Mouse (Mus musculus): ENCODE results near the gene Gpr137.
"Not testable (repeated sequence)": the region's sequence is repeated elsewhere in the genome, so short reads cannot be mapped to it uniquely, and the experiment has no call there.

Gpr137 gene

GRCm38 (mm10) chr19:6942249-6942691 is at the start of gene Gpr137:
Gpr137 (minus strand) TSS chr19:6942480.
- DNase-seq (ENCODE audit: low read depth): peak; percentile 94

- not testable (repeated sequence) for DNase-seq (ENCODE audit: low read depth)
Measured at GRCm38 (mm10) chr19:6991166-6991565, 48.9 kb upstream of the Gpr137 start.

GRCm38 (mm10) chr19:6990712-6991111 is 48.4 kb upstream of the Gpr137 start:
- DNase-seq (ENCODE audit: low read depth): no peak

- DNase-seq (ENCODE audit: low read depth): no peak
Measured at GRCm38 (mm10) chr19:6989251-6989650, 47.0 kb upstream of the Gpr137 start.

- no peak for DNase-seq (ENCODE audit: low read depth)
Measured at GRCm38 (mm10) chr19:6987904-6988285, 45.6 kb upstream of the Gpr137 start.

- peak; percentile 72 for DNase-seq (ENCODE audit: low read depth)
Measured at GRCm38 (mm10) chr19:6987061-6987903, 45.0 kb upstream of the Gpr137 start, which contains the start of gene Vegfb. Vegfb (minus strand) TSS chr19:6987651.

- no peak for DNase-seq (ENCODE audit: low read depth)
Measured at GRCm38 (mm10) chr19:6985951-6986708, 43.9 kb upstream of the Gpr137 start.

GRCm38 (mm10) chr19:6985300-6985699 is 43.0 kb upstream of the Gpr137 start:
- no peak for DNase-seq (ENCODE audit: low read depth)

GRCm38 (mm10) chr19:6983621-6984020 is 41.3 kb upstream of the Gpr137 start:
- DNase-seq (ENCODE audit: low read depth): no peak

- no peak for DNase-seq (ENCODE audit: low read depth)
Measured at GRCm38 (mm10) chr19:6981465-6981864, 39.2 kb upstream of the Gpr137 start.

- DNase-seq (ENCODE audit: low read depth): peak; percentile 100
Measured at GRCm38 (mm10) chr19:6980381-6981093, 38.3 kb upstream of the Gpr137 start, which contains the start of gene Fkbp2. Fkbp2 (minus strand) TSS chr19:6980501.

GRCm38 (mm10) chr19:6979486-6980380 is 37.5 kb upstream of the Gpr137 start:
- DNase-seq (ENCODE audit: low read depth): peak; percentile 100

GRCm38 (mm10) chr19:6979001-6979479 is 36.8 kb upstream of the Gpr137 start:
- DNase-seq (ENCODE audit: low read depth): peak; percentile 68

GRCm38 (mm10) chr19:6978639-6978974 is 36.3 kb upstream of the Gpr137 start:
- no peak for DNase-seq (ENCODE audit: low read depth)

- DNase-seq (ENCODE audit: low read depth): peak; percentile 15
Measured at GRCm38 (mm10) chr19:6977759-6978638, 35.7 kb upstream of the Gpr137 start.

- DNase-seq (ENCODE audit: low read depth): peak; percentile 74
Measured at GRCm38 (mm10) chr19:6975537-6976521, 33.5 kb upstream of the Gpr137 start, which contains the start of gene Plcb3. Plcb3 (minus strand) TSS chr19:6976470.

GRCm38 (mm10) chr19:6974211-6975205 is 32.2 kb upstream of the Gpr137 start, which contains the start of gene Ppp1r14b:
Ppp1r14b (plus strand) TSS chr19:6974968.
- DNase-seq (ENCODE audit: low read depth): peak; percentile 88
